Mouse (Mus musculus): ENCODE measurements around the gene Pygm. TPM values are rescaled to one million over a fixed set of nuclear protein-coding genes. Genes with fewer than 3 reads are reported as not detected.

Pygm gene
- polyA plus RNA-seq, 1 experiment from 2014 or later, result 1.8 TPM

GRCm38 (mm10) chr19:6340524-6341452 is 43.4 kb upstream of the Pygm start, which contains the start of gene Map4k2:
Gene Map4k2 (plus strand): TSS chr19:6341135.
- H3K36me3 ChIP-seq (ENCODE audit: control insufficient read depth, insufficient read depth, low read length), result peaks cover 25% of the 10 kb centered on the region
- H3K9me3 ChIP-seq (ENCODE audit: control insufficient read depth, low read length), result no peaks in the 10 kb centered on the region
- ATAC-seq (ENCODE audit: insufficient number of reproducible peaks, low FRiP score, low TSS enrichment, low read depth), result peak; percentile 53; the same call in 1 of the 2 replicates
- 10% methylated on average over 55 of the region's 72 CpGs for WGBS
- peak within 1 kb of the TSS; percentile 96 for H3K4me2 ChIP-seq (ENCODE audit: low read depth, severe bottlenecking)
- peaks cover 19% of the 10 kb centered on the region for H3K4me1 ChIP-seq (ENCODE audit: control insufficient read depth, insufficient read depth, low read length)
- DNase-seq (ENCODE audit: low spot score), result peak; percentile 83
- peak within 1 kb of the TSS; percentile 73 for H3K9ac ChIP-seq (ENCODE audit: low read length)
- H3K27me3 ChIP-seq (ENCODE audit: control insufficient read depth, insufficient read depth, low read length), result no peaks in the 10 kb centered on the region
- peak within 1 kb of the TSS; percentile 65 for H3K4me3 ChIP-seq (ENCODE audit: low read depth, low read length)
- no peak within 1 kb of the TSS for H3K27ac ChIP-seq (replicated peaks; ENCODE audit: low read depth, low read length)

- WGBS, result 12% methylated on average over 23 of the region's 23 CpGs
- no peaks in the 10 kb centered on the region for H3K27me3 ChIP-seq (ENCODE audit: control insufficient read depth, insufficient read depth, low read length)
- peaks cover 11% of the 10 kb centered on the region for H3K4me1 ChIP-seq (ENCODE audit: control insufficient read depth, insufficient read depth, low read length)
- H3K4me3 ChIP-seq (ENCODE audit: low read depth, low read length), result peak overlapping the region; percentile 65
- no peak overlapping the region for H3K27ac ChIP-seq (replicated peaks; ENCODE audit: low read depth, low read length)
- no peak for ATAC-seq (ENCODE audit: insufficient number of reproducible peaks, low FRiP score, low TSS enrichment, low read depth)
- H3K9me3 ChIP-seq (ENCODE audit: control insufficient read depth, low read length), result no peaks in the 10 kb centered on the region
- peak overlapping the region; percentile 73 for H3K9ac ChIP-seq (ENCODE audit: low read length)
- peaks cover 25% of the 10 kb centered on the region for H3K36me3 ChIP-seq (ENCODE audit: control insufficient read depth, insufficient read depth, low read length)
- H3K4me2 ChIP-seq (ENCODE audit: low read depth, severe bottlenecking), result peak overlapping the region; percentile 96
- DNase-seq (ENCODE audit: low spot score), result no peak
Observed at GRCm38 (mm10) chr19:6341453-6342077, 42.6 kb upstream of the Pygm start.

DNA sequence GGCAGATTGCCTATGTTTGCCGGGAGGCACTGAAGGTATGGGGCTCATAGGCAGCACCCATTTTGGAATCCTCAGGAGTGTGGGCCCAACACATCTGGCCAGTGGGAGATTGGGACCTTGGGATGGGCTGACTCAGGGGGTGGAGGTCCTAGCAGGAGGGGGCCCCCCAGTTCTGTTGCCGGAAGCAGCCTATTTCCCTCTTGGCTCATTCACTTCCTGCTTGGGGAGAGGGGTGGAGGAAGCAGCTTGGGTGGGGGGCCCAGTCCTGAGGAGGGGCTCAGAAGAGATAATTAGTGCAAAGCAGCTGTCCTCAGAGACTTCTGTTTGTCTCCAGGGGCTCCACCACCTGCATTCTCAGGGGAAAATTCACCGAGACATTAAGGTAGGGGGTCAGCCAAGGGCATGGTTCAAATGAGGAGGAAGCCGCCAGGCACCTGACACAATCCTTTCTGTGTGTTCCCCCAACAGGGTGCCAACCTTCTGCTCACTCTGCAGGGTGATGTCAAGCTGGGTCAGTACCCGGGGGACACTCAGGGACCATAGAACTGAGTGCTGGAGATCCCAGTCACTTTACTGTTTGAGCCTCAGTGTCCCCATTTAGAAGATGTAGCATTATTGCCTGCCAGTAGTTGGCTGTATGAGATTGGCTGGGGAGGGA is 41.8 kb upstream of the Pygm start:
- Histone ChIP-seq H3K27me3 (ENCODE audit: control insufficient read depth, insufficient read depth, low read length) (no peaks in the 10 kb centered on the region), H3K4me1 (ENCODE audit: control insufficient read depth, insufficient read depth, low read length) (peaks cover 9% of the 10 kb centered on the region; the same call in 1 of the 2 replicates), H3K36me3 (ENCODE audit: control insufficient read depth, insufficient read depth, low read length) (peaks cover 23% of the 10 kb centered on the region), H3K27ac (replicated peaks; ENCODE audit: low read depth, low read length) (no peak overlapping the region), H3K9me3 (ENCODE audit: control insufficient read depth, low read length) (no peaks in the 10 kb centered on the region), H3K4me3 (ENCODE audit: low read depth, low read length) (no peak overlapping the region), H3K4me2 (ENCODE audit: low read depth, severe bottlenecking) (no peak overlapping the region), H3K9ac (ENCODE audit: low read length) (no peak overlapping the region)
- no peak for ATAC-seq (ENCODE audit: insufficient number of reproducible peaks, low FRiP score, low TSS enrichment, low read depth)
- WGBS, result 72% methylated on average over 5 of the region's 5 CpGs
- no peak for DNase-seq (ENCODE audit: low spot score)

GRCm38 (mm10) chr19:6343066-6343925 is 40.9 kb upstream of the Pygm start:
- Histone ChIP-seq H3K4me3 (ENCODE audit: low read depth, low read length) (no peak overlapping the region), H3K27me3 (ENCODE audit: control insufficient read depth, insufficient read depth, low read length) (no peaks in the 10 kb centered on the region), H3K9ac (ENCODE audit: low read length) (no peak overlapping the region), H3K9me3 (ENCODE audit: control insufficient read depth, low read length) (no peaks in the 10 kb centered on the region), H3K4me1 (ENCODE audit: control insufficient read depth, insufficient read depth, low read length) (peaks cover 9% of the 10 kb centered on the region; the same call in 1 of the 2 replicates), H3K4me2 (ENCODE audit: low read depth, severe bottlenecking) (no peak overlapping the region), H3K36me3 (ENCODE audit: control insufficient read depth, insufficient read depth, low read length) (peaks cover 15% of the 10 kb centered on the region), H3K27ac (replicated peaks; ENCODE audit: low read depth, low read length) (no peak overlapping the region)
- ATAC-seq (ENCODE audit: insufficient number of reproducible peaks, low FRiP score, low TSS enrichment, low read depth), result no peak
- DNase-seq (ENCODE audit: low spot score), result no peak
- 85% methylated on average over 19 of the region's 19 CpGs for whole genome bisulfite sequencing

DNA sequence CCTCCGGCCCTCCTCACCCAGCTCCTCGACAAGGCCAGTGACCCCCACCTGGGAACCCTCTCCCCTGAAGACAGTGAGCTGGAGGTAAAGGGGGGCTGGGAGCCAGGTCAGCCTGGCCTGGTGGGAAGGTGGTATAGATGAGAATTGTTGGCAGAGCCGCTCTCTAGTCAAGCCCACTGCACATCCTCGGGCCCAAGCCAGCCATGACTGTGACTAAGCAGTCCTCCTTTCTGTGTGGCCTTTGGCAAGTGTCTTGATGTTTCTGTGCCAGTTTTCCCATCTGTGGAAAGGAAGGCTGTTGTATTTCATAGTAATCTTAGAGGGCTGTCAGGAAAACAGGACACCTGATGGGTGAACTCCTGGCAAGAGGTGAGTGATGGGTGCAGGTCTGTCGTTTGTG is 40.2 kb upstream of the Pygm start:
- Histone ChIP-seq H3K4me3 (ENCODE audit: low read depth, low read length) (no peak overlapping the region), H3K4me1 (ENCODE audit: control insufficient read depth, insufficient read depth, low read length) (peaks cover 14% of the 10 kb centered on the region), H3K4me2 (ENCODE audit: low read depth, severe bottlenecking) (no peak overlapping the region), H3K9me3 (ENCODE audit: control insufficient read depth, low read length) (no peaks in the 10 kb centered on the region), H3K27ac (replicated peaks; ENCODE audit: low read depth, low read length) (no peak overlapping the region), H3K27me3 (ENCODE audit: control insufficient read depth, insufficient read depth, low read length) (no peaks in the 10 kb centered on the region), H3K36me3 (ENCODE audit: control insufficient read depth, insufficient read depth, low read length) (peaks cover 8% of the 10 kb centered on the region), H3K9ac (ENCODE audit: low read length) (no peak overlapping the region)
- WGBS, result 84% methylated on average over 5 of the region's 5 CpGs
- no peak for ATAC-seq (ENCODE audit: insufficient number of reproducible peaks, low FRiP score, low TSS enrichment, low read depth)
- DNase-seq (ENCODE audit: low spot score), result no peak

DNA sequence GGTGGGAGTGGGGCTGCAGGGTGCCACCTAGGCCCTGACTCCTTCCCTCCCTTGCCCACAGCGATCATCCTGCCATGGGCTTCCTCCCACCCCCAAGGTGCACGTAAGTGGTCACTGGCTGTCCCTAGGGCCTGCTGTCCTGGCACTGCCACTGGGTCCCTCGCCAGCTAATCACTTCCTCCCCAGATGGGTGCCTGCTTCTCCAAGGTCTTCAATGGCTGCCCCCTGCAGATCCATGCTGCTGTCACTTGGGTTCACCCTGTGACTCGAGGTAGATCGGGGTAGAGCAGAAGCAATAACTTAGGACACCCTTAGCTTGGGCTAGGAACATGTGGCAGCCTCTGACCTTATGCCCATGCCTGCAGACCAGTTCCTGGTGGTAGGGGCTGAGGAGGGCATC is 38.2 kb upstream of the Pygm start:
- DNase-seq (ENCODE audit: low spot score) (no peak), ATAC-seq (ENCODE audit: insufficient number of reproducible peaks, low FRiP score, low TSS enrichment, low read depth) (no peak)
- Histone ChIP-seq H3K4me2 (ENCODE audit: low read depth, severe bottlenecking) (no peak overlapping the region), H3K4me3 (ENCODE audit: low read depth, low read length) (no peak overlapping the region), H3K9me3 (ENCODE audit: control insufficient read depth, low read length) (no peaks in the 10 kb centered on the region), H3K36me3 (ENCODE audit: control insufficient read depth, insufficient read depth, low read length) (peaks cover 3% of the 10 kb centered on the region; the same call in 1 of the 2 replicates), H3K27ac (replicated peaks; ENCODE audit: low read depth, low read length) (no peak overlapping the region), H3K9ac (ENCODE audit: low read length) (no peak overlapping the region; the same call in 1 of the 2 replicates), H3K27me3 (ENCODE audit: control insufficient read depth, insufficient read depth, low read length) (no peaks in the 10 kb centered on the region), H3K4me1 (ENCODE audit: control insufficient read depth, insufficient read depth, low read length) (peaks cover 11% of the 10 kb centered on the region)
- WGBS, result 92% methylated on average over 5 of the region's 5 CpGs

GRCm38 (mm10) chr19:6346661-6347060 is 37.5 kb upstream of the Pygm start:
- ATAC-seq (ENCODE audit: insufficient number of reproducible peaks, low FRiP score, low TSS enrichment, low read depth) (no peak), DNase-seq (ENCODE audit: low spot score) (no peak)
- H3K4me2 ChIP-seq (ENCODE audit: low read depth, severe bottlenecking), result no peak overlapping the region
- H3K27me3 ChIP-seq (ENCODE audit: control insufficient read depth, insufficient read depth, low read length), result no peaks in the 10 kb centered on the region
- peaks cover 3% of the 10 kb centered on the region; the same call in 1 of the 2 replicates for H3K36me3 ChIP-seq (ENCODE audit: control insufficient read depth, insufficient read depth, low read length)
- H3K27ac ChIP-seq (replicated peaks; ENCODE audit: low read depth, low read length), result no peak overlapping the region
- no peak overlapping the region for H3K9ac ChIP-seq (ENCODE audit: low read length)
- no peaks in the 10 kb centered on the region for H3K9me3 ChIP-seq (ENCODE audit: control insufficient read depth, low read length)
- H3K4me3 ChIP-seq (ENCODE audit: low read depth, low read length), result no peak overlapping the region
- H3K4me1 ChIP-seq (ENCODE audit: control insufficient read depth, insufficient read depth, low read length), result peaks cover 11% of the 10 kb centered on the region
- 88% methylated on average over 10 of the region's 10 CpGs for WGBS

Data from limb, embryonic 11.5 days (tissue).